Mouse (Mus musculus) heart, postnatal 36 days (tissue): ENCODE results near the gene Hs1bp3. TPM values are rescaled to one million over a fixed set of nuclear protein-coding genes. Genes with fewer than 3 reads are reported as not detected.

ENCODE experiments used
- DNase-seq, 2 experiments: peaks; one replicate each; pipeline ENCODE4 v3.0.0; 2021 to 2022
- intact Hi-C: fragments of 180-260 bp; cut with DNase I; formaldehyde crosslinking; loops from one replicate; pipeline ENCODE4 v1.15.1; 2025
- total RNA-seq, 2 experiments: library from RNA; stranded (reverse); gene quantifications; 2 replicates each; pipeline ENCODE4 v1.2.3; 2021

The Hs1bp3 gene
- total RNA-seq, 2 experiments from 2014 or later: 15.9 to 18.0 TPM

- intact Hi-C loops: no loop called here
- peak; percentile 53 to 68 for DNase-seq
Measured at GRCm38 (mm10) chr12:8331489-8332173, 18.4 kb downstream of the Hs1bp3 start.

- DNase-seq: no peak
- intact Hi-C loops: no loop called here
Measured at GRCm38 (mm10) chr12:8332174-8332542, 18.9 kb downstream of the Hs1bp3 start.

- no peak for DNase-seq
- intact Hi-C loops: no loop called here
Measured at GRCm38 (mm10) chr12:8333617-8334016, 20.4 kb downstream of the Hs1bp3 start.

GRCm38 (mm10) chr12:8334261-8334660 is 21.0 kb downstream of the Hs1bp3 start:
- intact Hi-C loops: no loop called here
- peak in 1 of 2 experiments; percentile 46 for DNase-seq

GRCm38 (mm10) chr12:8335503-8335902 is 22.3 kb downstream of the Hs1bp3 start:
- intact Hi-C loops: no loop called here
- DNase-seq: no peak

GRCm38 (mm10) chr12:8336601-8337285 is 23.5 kb downstream of the Hs1bp3 start:
- intact Hi-C loops: no loop called here
- no peak for DNase-seq

- no peak for DNase-seq
- intact Hi-C loops: no loop called here
Measured at GRCm38 (mm10) chr12:8337286-8338060, 24.2 kb downstream of the Hs1bp3 start.

- intact Hi-C loops: no loop called here
- DNase-seq: no peak
Measured at GRCm38 (mm10) chr12:8338491-8338890, 25.3 kb downstream of the Hs1bp3 start.

GRCm38 (mm10) chr12:8338918-8339317 is 25.7 kb downstream of the Hs1bp3 start:
- no peak for DNase-seq
- intact Hi-C loops: no loop called here

GRCm38 (mm10) chr12:8339591-8340319 is 26.5 kb downstream of the Hs1bp3 start:
- DNase-seq: no peak
- intact Hi-C loops: no loop called here

- intact Hi-C loops: no loop called here
Measured at GRCm38 (mm10) chr12:8341008-8341407, 27.8 kb downstream of the Hs1bp3 start.

GRCm38 (mm10) chr12:8343381-8343780 is 30.1 kb downstream of the Hs1bp3 start:
- no peak for DNase-seq
- intact Hi-C loops: no loop called here

More at GRCm38 (mm10) chr12:8341008-8341407, 27.8 kb downstream of the Hs1bp3 start:
- DNase-seq: no peak

GRCm38 (mm10) chr12:8344897-8345296 is 31.7 kb downstream of the Hs1bp3 start:
- DNase-seq: peak; percentile 73 to 74
- intact Hi-C loops: no loop called here

GRCm38 (mm10) chr12:8345539-8345938 is 32.3 kb downstream of the Hs1bp3 start:
- intact Hi-C loops: no loop called here
- no peak for DNase-seq

- intact Hi-C loops: no loop called here
- DNase-seq: no peak
Measured at GRCm38 (mm10) chr12:8347746-8348462, 34.7 kb downstream of the Hs1bp3 start.

- intact Hi-C loops: no loop called here
- DNase-seq: no peak
Measured at GRCm38 (mm10) chr12:8348733-8349513, 35.7 kb downstream of the Hs1bp3 start.

GRCm38 (mm10) chr12:8351025-8351903 is 38.0 kb downstream of the Hs1bp3 start:
- DNase-seq: peak in 1 of 2 experiments; percentile 63
- intact Hi-C loops: no loop called here

GRCm38 (mm10) chr12:8353071-8353470 is 39.8 kb downstream of the Hs1bp3 start:
- no peak for DNase-seq
- intact Hi-C loops: no loop called here
